Mouse (Mus musculus): ENCODE data around the gene Pes1.
"Not testable (repeated sequence)": the region's sequence is repeated elsewhere in the genome, so short reads cannot be mapped to it uniquely, and the experiment has no call there.

The Pes1 gene

DNA sequence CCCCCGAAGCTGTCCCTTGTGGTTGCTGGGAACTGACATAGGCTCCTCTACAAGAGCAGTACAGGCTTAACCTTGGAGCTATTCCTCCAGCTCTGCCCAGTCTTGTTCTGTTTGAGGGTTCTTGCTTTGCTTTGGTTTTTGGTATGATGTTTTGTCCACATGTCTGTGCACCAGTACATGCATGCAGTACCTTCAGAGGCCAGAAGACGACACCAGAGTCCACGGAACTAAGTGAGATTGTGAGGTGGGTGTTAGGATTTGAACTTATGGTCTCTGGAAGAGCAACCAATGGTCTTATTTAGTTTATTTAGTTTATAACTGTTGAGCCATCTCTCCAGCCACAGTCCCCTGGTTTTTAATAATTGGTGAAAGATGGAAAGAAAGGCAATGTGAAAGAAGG lies 42.7 kb downstream of the Pes1 start:
- no peak for DNase-seq (ENCODE audit: low spot score)

DNA sequence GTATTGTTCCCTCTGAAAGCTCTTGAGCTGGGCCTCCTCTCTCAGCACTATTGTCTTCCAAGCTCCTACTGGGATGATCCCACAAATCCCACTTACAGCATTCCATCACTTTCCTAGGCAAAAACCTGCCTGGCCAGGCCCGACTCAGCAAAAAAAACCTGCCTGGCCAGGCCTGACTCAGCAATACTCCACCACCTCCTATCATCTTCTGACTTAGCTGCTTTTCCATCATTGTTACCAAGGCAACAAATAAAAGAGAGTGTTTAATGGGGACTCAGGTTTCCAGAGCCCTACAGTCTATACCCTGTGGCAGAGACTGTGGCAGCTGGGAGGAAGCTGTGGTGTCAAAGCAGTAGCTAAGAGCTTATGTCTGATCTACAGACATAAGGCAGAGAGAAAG lies 48.8 kb downstream of the Pes1 start:
- no peak for DNase-seq (ENCODE audit: low spot score)

DNA sequence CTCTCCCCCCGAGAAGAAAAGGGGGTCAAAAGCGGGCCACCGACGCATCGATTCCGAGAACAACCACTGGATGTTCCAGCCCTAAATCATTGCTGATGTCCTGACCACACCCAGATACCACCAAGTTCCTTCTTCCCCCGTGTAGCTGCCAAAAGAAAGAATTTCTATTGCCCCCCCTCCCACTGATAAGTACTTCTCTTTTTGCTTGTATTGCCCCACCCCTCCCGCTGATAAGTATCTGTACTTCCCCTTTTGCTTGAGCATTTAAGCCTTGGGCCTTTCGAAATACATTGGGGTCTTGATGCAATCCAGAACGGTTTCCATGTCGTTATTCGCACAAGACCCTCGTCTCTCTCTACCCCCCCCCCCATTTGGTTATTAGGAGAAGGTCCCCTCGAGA lies 52.0 kb downstream of the Pes1 start:
- DNase-seq (ENCODE audit: low spot score) = not testable (repeated sequence)

DNA sequence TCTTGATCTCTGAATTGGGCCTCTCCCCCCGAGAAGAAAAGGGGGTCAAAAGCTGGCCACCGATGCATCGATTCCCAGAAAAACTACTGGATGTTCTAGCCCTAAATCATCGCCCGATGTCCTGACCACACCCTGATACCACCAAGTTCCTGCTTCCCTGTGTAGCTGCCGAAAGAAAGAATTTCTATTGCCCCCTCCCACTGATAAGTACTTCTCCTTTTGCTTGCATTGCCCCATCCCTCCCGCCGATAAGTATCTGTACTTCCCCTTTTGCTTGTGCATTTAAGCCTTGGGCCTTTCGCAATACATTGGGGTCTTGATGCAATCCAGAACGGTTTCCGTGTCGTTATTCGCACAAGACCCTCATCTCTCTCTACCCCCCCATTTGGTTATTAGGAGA lies 58.3 kb downstream of the Pes1 start:
- DNase-seq (ENCODE audit: low spot score) = not testable (repeated sequence)

DNA sequence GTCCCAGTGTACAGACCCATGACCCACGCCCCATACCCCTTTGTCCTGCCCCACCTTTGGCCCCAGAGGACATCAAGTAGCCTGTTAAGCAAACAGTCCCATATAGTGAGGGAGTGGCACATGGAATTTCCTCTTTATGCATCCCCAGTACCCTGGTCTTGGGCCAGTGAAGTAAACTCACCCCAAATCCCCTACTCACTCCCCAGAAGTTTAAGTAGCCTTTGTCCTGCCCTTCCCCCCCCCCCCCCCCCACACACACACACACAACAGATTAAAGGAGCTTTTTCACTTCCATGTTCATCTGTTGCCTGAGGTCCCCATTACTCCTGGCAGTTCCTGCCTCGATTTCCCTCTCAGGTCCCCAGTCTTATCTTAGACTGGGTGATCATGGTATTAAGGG lies 59.5 kb downstream of the Pes1 start:
- DNase-seq (ENCODE audit: low spot score) = no peak

DNA sequence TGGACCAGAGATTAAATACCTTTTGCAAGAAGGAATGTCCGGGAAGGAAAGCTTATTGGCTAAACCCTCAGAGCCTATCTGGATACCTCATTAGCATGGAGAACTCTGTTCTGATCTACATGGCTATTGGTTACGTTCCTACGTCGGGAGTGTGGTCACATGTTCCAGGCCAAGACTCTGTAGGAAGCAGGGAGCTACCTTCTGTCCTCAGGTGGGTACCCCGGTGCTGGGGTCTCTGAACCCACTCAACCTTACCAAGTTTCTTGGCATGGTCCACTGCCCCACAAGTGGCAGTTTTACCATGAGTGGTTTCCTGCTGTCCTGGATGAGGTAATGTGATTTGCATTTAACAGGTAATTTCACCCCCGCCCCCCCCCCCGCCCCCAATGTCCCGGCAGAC lies 63.3 kb downstream of the Pes1 start:
- no peak for DNase-seq (ENCODE audit: low spot score)

DNA sequence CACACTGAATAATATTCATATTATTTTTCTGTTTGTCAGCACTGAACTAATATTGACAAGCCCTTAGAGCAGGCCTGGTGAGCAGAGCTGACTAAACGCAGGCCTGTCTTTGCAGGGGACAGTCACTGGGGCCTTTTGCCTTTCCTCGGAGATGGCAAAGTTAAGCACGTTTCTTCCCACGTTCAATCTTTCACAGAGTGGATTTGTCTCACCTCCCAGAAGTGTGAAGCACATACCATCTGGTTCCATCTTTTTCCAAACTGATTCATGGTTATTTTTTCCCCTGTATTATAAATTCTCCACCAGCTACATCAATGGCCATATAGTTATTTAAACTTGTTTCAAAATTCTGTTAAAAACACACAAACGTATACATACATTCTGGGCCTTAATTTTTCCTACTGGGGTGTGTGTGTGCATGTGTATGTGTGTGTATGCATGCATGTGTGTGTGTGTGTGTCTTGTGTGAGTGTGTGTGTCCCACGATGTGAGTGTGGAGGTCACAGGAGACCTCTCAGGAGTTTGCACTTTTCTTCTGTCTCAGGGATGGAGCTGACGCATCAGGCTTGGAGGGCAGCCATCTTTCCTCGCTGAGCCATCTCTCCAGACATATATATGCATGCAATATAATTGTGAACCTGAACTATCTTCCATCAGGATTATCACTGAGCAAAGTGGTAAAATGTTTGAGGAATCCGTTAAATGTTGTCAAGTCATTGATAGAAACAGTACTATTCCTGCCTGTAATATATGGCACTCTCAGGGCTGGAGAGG lies 64.0 kb downstream of the Pes1 start:
- no peak for DNase-seq (ENCODE audit: low spot score)

DNA sequence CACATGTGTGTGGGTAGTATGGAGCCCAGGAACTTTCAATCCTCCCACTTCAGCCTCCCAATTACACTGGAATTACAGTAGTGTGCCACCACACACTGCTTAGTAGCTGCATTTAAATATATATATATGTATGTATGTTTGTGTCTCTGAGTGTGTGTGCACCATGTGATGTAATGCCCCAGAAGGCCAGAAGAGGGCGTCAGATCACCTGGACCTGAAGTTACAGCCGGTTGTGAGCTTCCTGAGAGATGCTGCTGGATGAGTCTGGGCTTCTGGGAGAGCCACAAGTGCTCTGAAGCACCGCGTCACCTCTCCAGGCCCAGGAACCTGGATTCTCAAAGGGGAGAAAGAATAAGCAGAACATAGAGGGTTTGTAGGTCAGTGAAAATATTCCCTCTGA lies 65.6 kb downstream of the Pes1 start:
- DNase-seq (ENCODE audit: low spot score) = no peak
